Mouse (Mus musculus): ENCODE data around the gene Olfr1416. TPM values are rescaled to one million over a fixed set of nuclear protein-coding genes. Genes with fewer than 3 reads are reported as not detected.

Olfr1416 gene
- polyA plus RNA-seq, 1 experiment from 2014 or later, result not detected

Small RNA genes within 50 kb of the gene (microRNA-seq; reads per million reads assigned to microRNA genes)
- gene Mir6900, result 4.6 reads per million, percentile 8 among the genes with 10 or more reads in this experiment

Other genes starting within 250 kb of the Olfr1416 start
- 294 and 317 TPM in 2 replicates for gene Ndufa10, start 11.3 kb downstream of the Olfr1416 start, polyA plus RNA-seq (2014; fragmentation: Nextera tagmentation; extraction: Ambion mirVana)
- not detected in 2 replicates for gene Olfr1415, start 11.0 kb upstream of the Olfr1416 start, polyA plus RNA-seq (2014; fragmentation: Nextera tagmentation; extraction: Ambion mirVana)
- gene Olfr1414, start 33.5 kb upstream of the Olfr1416 start, polyA plus RNA-seq (2014; fragmentation: Nextera tagmentation; extraction: Ambion mirVana), result not detected in 2 replicates
- not detected in 2 replicates for gene Olfr1413, start 86.2 kb upstream of the Olfr1416 start, polyA plus RNA-seq (2014; fragmentation: Nextera tagmentation; extraction: Ambion mirVana)
- gene Olfr1412, start 100.7 kb upstream of the Olfr1416 start, polyA plus RNA-seq (2014; fragmentation: Nextera tagmentation; extraction: Ambion mirVana), result not detected in 2 replicates
- not detected in 2 replicates for gene Olfr1411, start 109.3 kb upstream of the Olfr1416 start, polyA plus RNA-seq (2014; fragmentation: Nextera tagmentation; extraction: Ambion mirVana)
- gene Olfr1410, start 120.7 kb upstream of the Olfr1416 start, polyA plus RNA-seq (2014; fragmentation: Nextera tagmentation; extraction: Ambion mirVana), result not detected in 2 replicates
- not detected in 2 replicates for gene Olfr12, start 132.7 kb upstream of the Olfr1416 start, polyA plus RNA-seq (2014; fragmentation: Nextera tagmentation; extraction: Ambion mirVana)
- gene Cops9, start 156.9 kb upstream of the Olfr1416 start, polyA plus RNA-seq (2014; fragmentation: Nextera tagmentation; extraction: Ambion mirVana), result 368 and 378 TPM in 2 replicates
- gene Otos, start 163.7 kb upstream of the Olfr1416 start, polyA plus RNA-seq (2014; fragmentation: Nextera tagmentation; extraction: Ambion mirVana), result 0.10 TPM in 1 of 2 replicates, not detected in the other

All from limb, embryonic 11.5 days (tissue).